Mouse (Mus musculus): ENCODE measurements at regions not wholly inside any gene's neighbourhood (a gene's known extent, or its start where the extent isn't known, plus 50 kb on each side); places are given as distances from the start of the nearest gene placed in this dataset.

- intact Hi-C loops (cut with DNase I): no loop called here
Observed at GRCm38 (mm10) chrX:99415701-99416100, 55.4 kb downstream of the Pja1 start.

GRCm38 (mm10) chrX:99410942-99411341, 60.1 kb downstream of the Pja1 start:
- DNase-seq (ENCODE audit: low spot score): no peak
- intact Hi-C loops (cut with DNase I): no loop called here

More at GRCm38 (mm10) chrX:99415701-99416100, 55.4 kb downstream of the Pja1 start:
- DNase-seq (ENCODE audit: low spot score): no peak

GRCm38 (mm10) chrX:99409858-99410257, 61.2 kb downstream of the Pja1 start:
- DNase-seq (ENCODE audit: low spot score): no peak
- intact Hi-C loops (cut with DNase I): no loop called here

- no peak for DNase-seq (ENCODE audit: low spot score)
- intact Hi-C loops (cut with DNase I): no loop called here
Observed at GRCm38 (mm10) chrX:99409331-99409730, 61.7 kb downstream of the Pja1 start.

GRCm38 (mm10) chrX:99408804-99409203, 62.3 kb downstream of the Pja1 start:
- intact Hi-C loops (cut with DNase I): no loop called here
- no peak for DNase-seq (ENCODE audit: low spot score)

GRCm38 (mm10) chrX:99405843-99406242, 65.2 kb downstream of the Pja1 start:
- no peak for DNase-seq (ENCODE audit: low spot score)
- intact Hi-C loops (cut with DNase I): no loop called here

DNA sequence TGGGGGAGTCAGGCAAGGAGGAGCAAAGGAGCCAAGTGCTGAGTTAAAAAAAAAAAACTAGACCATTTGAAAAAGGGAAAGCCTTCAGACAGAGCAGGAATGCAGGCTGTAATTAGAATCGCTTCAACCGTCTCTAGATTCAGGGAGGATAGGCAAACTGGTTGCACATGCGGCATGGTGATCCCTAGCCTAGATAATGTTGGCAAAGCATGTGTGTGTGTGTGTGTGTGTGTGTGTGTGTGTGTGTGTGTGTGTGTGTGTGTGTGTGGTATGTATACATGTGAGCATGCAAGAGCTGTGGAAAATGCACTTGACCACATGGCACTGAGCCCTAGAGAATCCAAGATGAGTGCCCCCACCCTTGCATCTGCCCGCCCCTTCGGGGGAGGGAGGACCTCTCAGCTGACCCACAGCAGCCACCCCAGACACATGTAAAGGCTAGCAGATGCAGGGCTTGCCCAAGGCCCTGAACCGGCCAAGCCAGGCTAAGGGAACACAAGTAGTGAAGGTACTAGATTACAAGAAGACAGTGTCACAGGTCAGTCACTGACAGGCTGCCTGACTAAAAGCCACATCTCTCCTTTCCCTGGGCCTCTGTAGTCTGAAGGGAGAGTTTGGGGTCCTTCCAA, 67.4 kb downstream of the Pja1 start:
- intact Hi-C loops (cut with DNase I): no loop called here
- no peak for DNase-seq (ENCODE audit: low spot score)

DNA sequence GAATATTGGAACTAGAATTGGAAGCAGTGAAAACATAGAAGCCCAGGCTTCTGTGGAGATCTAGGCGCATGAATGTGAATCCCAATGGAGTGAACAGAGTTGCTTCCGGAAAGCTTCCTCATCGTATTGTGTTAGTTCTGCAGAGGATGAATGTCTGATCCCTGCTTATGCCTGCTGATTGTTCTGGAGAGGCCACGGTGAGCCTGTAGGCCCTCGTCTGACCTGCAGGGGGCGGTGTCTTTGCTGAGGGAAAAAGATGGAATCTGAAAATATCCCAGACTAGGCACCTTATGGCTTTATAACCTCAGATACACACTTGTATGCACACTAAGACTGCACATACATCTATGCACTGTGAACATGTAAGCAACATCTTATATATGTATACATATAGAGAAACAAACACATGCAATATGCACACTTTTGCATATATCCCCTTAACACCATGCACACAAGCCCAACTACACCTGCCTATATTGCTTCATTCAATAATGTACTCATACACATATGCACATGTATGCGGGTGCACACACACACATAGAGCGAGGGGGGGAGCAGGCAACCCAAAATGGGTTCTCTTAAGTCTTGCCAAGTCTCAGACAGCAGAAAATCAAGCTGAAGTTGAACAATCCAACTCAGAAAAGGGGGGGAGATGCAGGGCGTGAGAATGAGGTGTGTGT, 68.1 kb downstream of the Pja1 start:
- intact Hi-C loops (cut with DNase I): no loop called here
- no peak for DNase-seq (ENCODE audit: low spot score)

GRCm38 (mm10) chrX:99397344-99397743, 73.7 kb downstream of the Pja1 start:
- intact Hi-C loops (cut with DNase I): no loop called here
- DNase-seq (ENCODE audit: low spot score): no peak

DNA sequence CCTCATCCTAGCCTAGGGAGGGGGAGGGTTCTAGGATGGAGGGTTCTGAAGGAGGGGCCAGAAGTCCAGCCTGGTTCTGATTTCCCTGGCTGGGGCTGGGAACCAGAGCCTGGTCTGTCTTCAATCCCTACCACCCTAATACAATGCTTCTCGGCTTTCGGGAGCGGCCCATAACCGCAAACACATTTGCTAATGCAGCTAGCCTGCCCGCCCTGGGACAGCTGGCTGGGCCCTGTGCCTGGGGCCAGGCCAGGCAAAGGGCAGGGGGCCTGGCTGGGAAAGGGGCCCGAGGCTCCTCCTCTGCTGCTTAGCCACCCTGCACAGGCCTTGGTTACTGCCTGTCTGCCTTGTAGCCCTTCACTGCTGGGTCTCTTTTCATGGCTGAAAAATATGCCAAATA, 74.9 kb downstream of the Pja1 start:
- DNase-seq (ENCODE audit: low spot score): no peak
- intact Hi-C loops (cut with DNase I): no loop called here

DNA sequence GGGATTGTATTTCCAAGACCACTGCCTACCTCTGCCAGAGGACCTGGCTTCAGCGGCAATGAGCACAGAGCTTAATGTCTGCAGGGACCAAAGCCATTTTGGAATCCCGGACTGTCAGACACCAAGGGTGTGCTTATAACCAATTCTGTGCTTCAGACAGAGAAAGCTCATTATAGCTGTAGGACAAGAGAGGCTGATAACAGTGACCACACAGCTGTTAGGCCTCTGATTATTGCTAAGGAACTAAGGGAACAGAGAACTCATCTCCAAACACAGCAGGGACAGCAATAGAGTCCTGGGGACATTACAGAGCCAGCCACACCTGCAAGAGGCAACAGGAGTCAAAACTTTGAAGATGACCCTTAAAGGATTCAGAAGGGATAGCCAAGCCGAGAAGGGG, 76.0 kb downstream of the Pja1 start:
- DNase-seq (ENCODE audit: low spot score): no peak
- intact Hi-C loops (cut with DNase I): no loop called here

GRCm38 (mm10) chrX:99391628-99392027, 79.4 kb downstream of the Pja1 start:
- no peak for DNase-seq (ENCODE audit: low spot score)
- intact Hi-C loops (cut with DNase I): no loop called here

GRCm38 (mm10) chrX:99390462-99390838, 80.6 kb downstream of the Pja1 start:
- intact Hi-C loops (cut with DNase I): no loop called here
- DNase-seq (ENCODE audit: low spot score): no peak

DNA sequence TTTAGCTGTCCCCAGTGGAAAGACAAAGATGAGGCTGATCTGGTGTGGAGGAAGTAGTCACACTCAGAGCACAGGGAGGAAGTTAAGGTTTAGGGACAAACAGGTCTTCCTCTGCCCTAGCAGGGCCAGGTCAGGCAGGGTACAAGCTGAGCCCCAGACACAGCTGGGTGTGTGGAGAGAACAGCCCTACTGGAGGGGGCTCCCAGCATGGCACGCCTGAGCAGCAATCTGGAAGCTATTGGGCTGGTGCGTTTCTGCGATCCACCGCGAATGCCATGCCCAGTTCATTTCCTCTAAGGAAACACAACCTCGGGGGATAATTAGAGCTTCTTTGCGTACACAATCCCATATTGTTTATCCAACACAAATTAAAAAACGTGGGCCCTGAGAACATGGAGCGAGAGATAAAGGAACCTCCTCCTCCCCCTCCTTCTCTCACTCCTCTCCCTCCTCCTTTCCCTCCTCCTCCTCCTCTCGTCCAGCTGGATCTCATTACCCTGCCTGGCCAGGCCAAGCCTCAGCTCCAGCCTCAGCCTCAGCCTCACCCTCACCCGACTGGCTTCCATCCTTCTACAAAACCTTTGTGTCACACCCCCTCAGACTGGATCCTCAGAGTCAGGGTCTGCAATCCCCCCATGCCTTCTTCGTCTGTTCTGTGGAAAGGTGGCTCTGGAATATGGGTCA, 81.2 kb downstream of the Pja1 start:
- intact Hi-C loops (cut with DNase I): no loop called here
- no peak for DNase-seq (ENCODE audit: low spot score)

DNA sequence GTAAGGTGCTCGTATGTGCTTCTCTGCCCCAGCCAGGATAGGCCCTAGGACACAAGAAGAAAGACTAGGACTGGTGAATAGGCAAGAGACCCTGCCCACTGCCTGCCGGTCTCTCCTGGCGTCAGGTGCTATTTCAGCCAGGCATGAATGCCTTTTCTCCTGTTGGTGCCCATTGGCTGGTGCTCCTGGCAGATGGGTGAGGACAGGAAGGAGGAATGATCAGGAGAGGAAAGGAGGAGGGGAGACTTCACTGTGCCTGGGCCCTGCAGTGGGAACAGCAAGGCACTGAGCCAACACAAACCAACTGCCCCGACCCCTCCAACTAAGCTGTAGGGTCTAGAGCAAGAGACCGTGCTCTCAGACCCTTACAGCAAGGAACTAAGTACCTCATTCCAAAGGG, 100.4 kb downstream of the Pja1 start:
- intact Hi-C loops (cut with DNase I): no loop called here
- no peak for DNase-seq (ENCODE audit: low spot score)

GRCm38 (mm10) chrX:99369258-99369900, 101.7 kb downstream of the Pja1 start:
- intact Hi-C loops (cut with DNase I): no loop called here
- peak; percentile 18 for DNase-seq (ENCODE audit: low spot score)

- no peak for DNase-seq (ENCODE audit: low spot score)
- intact Hi-C loops (cut with DNase I): loop anchor here (5.0 kb wide), 1 partner anchor 158 kb away; no protein-coding TSS in a partner anchor
Observed at GRCm38 (mm10) chrX:99364072-99364471, 107.0 kb downstream of the Pja1 start.

GRCm38 (mm10) chrX:99360095-99360890, 110.8 kb downstream of the Pja1 start:
- DNase-seq (ENCODE audit: low spot score): no peak
- intact Hi-C loops (cut with DNase I): loop anchor here (5.0 kb wide), 1 partner anchor 162 kb away; no protein-coding TSS in a partner anchor

DNA sequence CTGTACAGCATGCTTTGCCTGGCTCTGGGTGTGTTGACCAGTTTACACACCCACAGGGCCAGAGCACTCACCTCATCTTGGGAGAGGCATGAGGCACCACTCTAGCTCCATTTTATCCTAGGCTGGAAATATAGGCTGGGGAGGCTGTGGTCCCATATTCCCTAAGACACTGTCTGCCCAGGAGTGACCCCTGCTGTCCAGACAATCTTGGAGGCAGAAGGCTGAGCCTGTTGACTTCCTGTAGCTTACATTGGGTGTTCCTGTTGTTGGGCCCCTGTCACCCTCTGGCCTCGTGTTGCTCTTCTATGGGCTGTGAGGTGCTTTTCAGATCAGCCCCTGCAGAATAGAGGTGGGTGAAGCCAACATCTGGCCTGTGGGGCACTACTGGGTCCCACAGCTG, 112.3 kb downstream of the Pja1 start:
- no peak for DNase-seq (ENCODE audit: low spot score)
- intact Hi-C loops (cut with DNase I): loop anchor here (1.0 to 5.0 kb wide), 4 partner anchors 66 to 223 kb away; no protein-coding TSS in a partner anchor
